Mouse (Mus musculus): ENCODE data around the gene Pth1r.
"Not testable (repeated sequence)": the region's sequence is repeated elsewhere in the genome, so short reads cannot be mapped to it uniquely, and the experiment has no call there.

Gene Pth1r

GRCm38 (mm10) chr9:110683574-110684099 lies 63.3 kb downstream of the Pth1r start:
- DNase-seq (ENCODE audit: low read depth), result no peak

GRCm38 (mm10) chr9:110682697-110683096 lies 64.2 kb downstream of the Pth1r start:
- not testable (repeated sequence) for DNase-seq (ENCODE audit: low read depth)

DNA sequence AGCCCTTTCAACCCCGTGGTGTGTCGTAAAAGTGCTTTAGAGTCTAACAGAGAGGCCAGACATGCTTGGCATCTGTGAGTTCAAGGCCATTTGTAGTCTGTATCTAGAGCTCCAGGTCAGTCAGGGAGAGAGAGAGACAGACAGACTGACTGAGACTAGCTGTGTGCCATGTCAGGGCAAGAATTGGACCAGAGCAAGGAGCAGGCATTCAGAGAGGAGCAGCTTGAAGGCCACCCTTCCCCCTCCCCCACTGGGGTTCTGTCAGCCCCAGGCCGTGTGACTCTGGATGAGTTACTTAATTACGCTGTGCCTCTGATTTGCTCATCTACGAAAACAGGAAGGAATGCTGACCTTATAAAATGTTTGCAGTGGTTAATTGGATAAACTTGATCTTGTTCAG lies 64.7 kb downstream of the Pth1r start:
- DNase-seq (ENCODE audit: low read depth), result peak; percentile 50

DNA sequence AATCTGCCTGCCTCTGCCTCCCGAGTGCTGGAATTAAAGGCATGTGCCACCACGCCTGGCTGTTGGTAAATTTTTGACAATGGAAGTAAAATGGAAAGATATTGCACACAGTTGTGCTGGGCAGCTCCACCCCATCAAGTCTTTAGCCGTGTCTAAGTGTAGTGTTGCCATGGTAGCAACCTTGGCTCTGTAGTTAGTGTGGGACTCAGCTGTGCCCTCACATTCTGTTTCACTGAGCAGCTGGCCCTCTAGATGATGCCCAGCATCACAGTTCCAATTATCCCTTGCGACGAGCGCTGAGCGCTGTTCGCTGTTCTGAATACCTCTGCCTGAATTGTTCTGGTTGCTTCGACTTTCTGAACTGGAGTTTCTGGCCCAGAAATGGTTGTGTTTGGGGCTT lies 65.1 kb downstream of the Pth1r start:
- DNase-seq (ENCODE audit: low read depth), result no peak

- DNase-seq (ENCODE audit: low read depth), result peak; percentile 88
Observed at GRCm38 (mm10) chr9:110680736-110681507, 66.0 kb downstream of the Pth1r start.

- no peak for DNase-seq (ENCODE audit: low read depth)
Observed at GRCm38 (mm10) chr9:110678886-110679285, 68.1 kb downstream of the Pth1r start.

DNA sequence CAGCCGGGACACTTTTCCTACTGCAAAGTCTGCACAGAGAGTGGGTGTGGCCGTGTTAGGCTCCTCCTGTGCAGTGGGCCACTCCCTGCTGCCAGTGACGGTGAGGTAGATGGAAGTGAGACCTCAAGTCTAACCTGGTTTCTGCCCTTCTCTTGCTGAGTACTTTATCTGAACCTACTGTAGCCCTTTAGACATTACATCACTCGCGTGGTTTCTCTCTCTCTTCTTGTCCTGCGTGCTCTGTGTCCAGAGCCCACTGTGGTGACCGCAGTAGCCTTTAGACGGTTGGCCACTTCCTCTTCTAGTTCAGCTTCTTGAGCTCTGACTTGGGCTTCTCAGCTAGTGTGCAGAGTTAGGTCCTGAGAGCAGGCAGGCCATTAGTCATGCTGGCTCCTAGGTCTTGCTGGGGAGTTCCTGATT lies 70.4 kb downstream of the Pth1r start:
- DNase-seq (ENCODE audit: low read depth), result peak; percentile 99

- peak; percentile 66 for DNase-seq (ENCODE audit: low read depth)
Observed at GRCm38 (mm10) chr9:110673107-110673752, 73.7 kb downstream of the Pth1r start.

DNA sequence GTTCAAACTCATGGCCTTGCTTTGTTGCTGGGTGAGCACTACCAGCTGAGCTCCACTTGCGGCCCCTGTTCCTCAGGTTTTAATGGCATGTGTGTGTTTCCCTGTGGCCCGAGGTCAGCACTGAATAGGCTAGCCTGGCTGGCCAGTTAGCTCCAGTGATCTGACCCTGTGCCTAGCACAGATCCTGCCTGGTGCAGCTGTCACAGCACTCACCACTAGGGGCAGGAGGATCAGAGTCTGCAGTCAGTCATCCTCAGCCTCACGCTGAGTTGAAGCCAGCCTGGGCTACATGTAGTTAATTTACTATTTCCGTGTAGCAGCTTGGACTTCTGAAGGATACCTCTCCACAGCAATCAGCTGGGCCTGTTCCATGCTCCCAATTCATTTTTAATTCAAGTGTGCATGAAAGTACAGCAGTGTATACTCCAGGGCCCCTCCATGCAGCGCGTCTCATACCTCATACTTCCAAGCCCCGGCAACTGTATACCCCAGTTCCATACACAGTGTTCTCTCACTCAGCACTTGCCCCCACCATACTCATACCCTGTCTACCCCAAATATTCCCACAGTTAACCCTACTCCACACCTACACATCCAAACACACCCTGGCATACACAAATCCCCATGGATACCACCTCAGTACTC lies 74.4 kb downstream of the Pth1r start:
- peak; percentile 62 for DNase-seq (ENCODE audit: low read depth)
